Mouse (Mus musculus) midbrain, postnatal 0 days (tissue): ENCODE data around the gene Nlrp9b. TPM values are rescaled to one million over a fixed set of nuclear protein-coding genes. Genes with fewer than 3 reads are reported as not detected.
"Not testable (repeated sequence)": the region's sequence is repeated elsewhere in the genome, so short reads cannot be mapped to it uniquely, and the experiment has no call there.

Experiments
- ATAC-seq: fragments of 200-750 bp; cut with Nextera tagmentation; 2 replicates; pipeline ENCODE4 v1.8.0; 2017; ENCODE audit warnings: moderate number of reproducible peaks, mild to moderate bottlenecking, moderate TSS enrichment, moderate library complexity; ENCODE audit not compliant: low FRiP score
- DNase-seq: peaks from one replicate; pipeline ENCODE4 v3.0.0-alpha.2; 2015; ENCODE audit warnings: low spot score
- H3K27ac ChIP-seq: fragments of 300-500 bp; sonication (generic); 2 replicates; pipeline ENCODE4 v1.5.1; 2014; ENCODE audit warnings: low read depth, mild to moderate bottlenecking, low read length, mixed read lengths
- H3K27me3 ChIP-seq: fragments of 300-500 bp; sonication (generic); 2 replicates; pipeline ENCODE4 v1.6.1; 2014; ENCODE audit warnings: low read length, control low read depth, mixed read lengths; ENCODE audit not compliant: insufficient read depth
- H3K36me3 ChIP-seq: fragments of 300-500 bp; sonication (generic); 2 replicates; pipeline ENCODE4 v1.6.1; 2014; ENCODE audit warnings: low read length, control low read depth, mixed read lengths; ENCODE audit not compliant: insufficient read depth
- H3K4me1 ChIP-seq: fragments of 300-500 bp; sonication (generic); 2 replicates; pipeline ENCODE4 v1.6.1; 2014; ENCODE audit warnings: mild to moderate bottlenecking, control low read depth, antibody characterized with exemption, low read length, mixed read lengths; ENCODE audit not compliant: insufficient read depth
- H3K4me2 ChIP-seq: fragments of 300-500 bp; sonication (generic); 2 replicates; pipeline ENCODE4 v1.6.1; 2014; ENCODE audit warnings: low read depth, mild to moderate bottlenecking, low read length, mixed read lengths; ENCODE audit not compliant: poor library complexity, severe bottlenecking
- H3K4me3 ChIP-seq: fragments of 300-500 bp; sonication (generic); 2 replicates; pipeline ENCODE4 v1.5.1; 2014; ENCODE audit warnings: low read depth, mild to moderate bottlenecking, low read length, moderate library complexity
- H3K9ac ChIP-seq: fragments of 300-500 bp; sonication (generic); replicated peaks from 2 replicates; pipeline ENCODE4 v1.6.1; 2014; ENCODE audit warnings: mild to moderate bottlenecking, low read length, moderate library complexity, mixed read lengths; ENCODE audit not compliant: poor library complexity, severe bottlenecking
- H3K9me3 ChIP-seq: fragments of 300-500 bp; sonication (generic); 2 replicates; pipeline ENCODE4 v1.6.1; 2016; ENCODE audit warnings: low read length, control low read depth
- CTCF ChIP-seq: IDR thresholded peaks from 2 replicates; pipeline ENCODE4 v1.5.1; 2016; ENCODE audit warnings: antibody characterized with exemption, mild to moderate bottlenecking
- WGBS: fragments of 180-500 bp; shearing (Covaris S2); extraction: QIAGEN DNeasy Blood & Tissue Kit; methylation state at CpG from one replicate; pipeline ENCODE4 v1.1.7; 2014; 5-methylcytosine and 5-hydroxymethylcytosine counted together
- polyA plus RNA-seq: library from polyadenylated mRNA; unstranded; fragments of >200 nt; fragmentation: Nextera tagmentation; extraction: Ambion mirVana; gene quantifications from 2 replicates; pipeline ENCODE4 v1.2.1, GENCODE M21; 2015
- total RNA-seq: library from RNA; depleted of rRNA; stranded (reverse); fragments of >200 nt; gene quantifications from 2 replicates; pipeline ENCODE4 v1.2.3, GENCODE M21; 2014; rRNA removed

Gene Nlrp9b
- total and polyA plus RNA-seq, 2 experiments from 2014 or later, result not detected

GRCm38 (mm10) chr7:20009987-20010386 lies 18.7 kb downstream of the Nlrp9b start:
- Histone ChIP-seq H3K9me3 (0 out of 2 replicates have a peak, but pooled peaks cover 5% of the 10 kb centered on the region), H3K27me3 (no peaks in the 10 kb centered on the region), H3K36me3 (no peaks in the 10 kb centered on the region), H3K4me1 (no peaks in the 10 kb centered on the region), H3K9ac (no peak overlapping the region), H3K4me3 (no peak overlapping the region), H3K4me2 (no peak overlapping the region), H3K27ac (no peak overlapping the region)
- ATAC-seq (no peak), DNase-seq (no peak)
- no peak for TF ChIP-seq CTCF
- 70% methylated on average over 2 of the region's 2 CpGs for WGBS

- not testable (repeated sequence) for H3K4me2 ChIP-seq, ATAC-seq, H3K9ac ChIP-seq, H3K4me3 ChIP-seq, H3K4me1 ChIP-seq, H3K9me3 ChIP-seq, H3K36me3 ChIP-seq, H3K27ac ChIP-seq, DNase-seq, H3K27me3 ChIP-seq
- 63% methylated on average over 4 of the region's 4 CpGs for WGBS
These were observed 72.8 kb downstream of the Nlrp9b start for GRCm38 (mm10) chr7:20064100-20064499.

DNA sequence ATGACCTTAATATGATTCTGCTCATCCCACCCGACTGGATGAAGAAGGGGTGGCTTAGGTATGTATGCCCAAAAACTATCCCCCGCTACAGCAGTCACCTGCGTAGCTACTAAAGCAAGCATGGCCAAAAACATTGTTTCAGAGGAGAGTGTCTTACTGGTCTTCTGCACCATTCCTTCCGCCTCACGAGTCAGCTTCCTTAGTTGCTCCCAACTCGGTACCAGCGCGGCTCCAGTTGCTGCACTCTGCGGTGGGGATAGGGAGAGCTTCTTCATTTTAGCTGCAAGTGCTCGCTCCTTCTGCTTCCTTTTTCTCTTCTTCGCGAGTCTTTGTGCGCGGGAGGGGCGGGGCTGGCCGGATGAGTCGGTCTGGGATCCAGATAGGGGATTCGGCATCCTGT lies 86.9 kb downstream of the Nlrp9b start:
- not testable (repeated sequence) for H3K9ac ChIP-seq, H3K27ac ChIP-seq, H3K4me2 ChIP-seq, H3K4me1 ChIP-seq, H3K9me3 ChIP-seq, H3K36me3 ChIP-seq, H3K27me3 ChIP-seq, ATAC-seq, H3K4me3 ChIP-seq, DNase-seq
- 73% methylated on average over 18 of the region's 18 CpGs for WGBS

DNA sequence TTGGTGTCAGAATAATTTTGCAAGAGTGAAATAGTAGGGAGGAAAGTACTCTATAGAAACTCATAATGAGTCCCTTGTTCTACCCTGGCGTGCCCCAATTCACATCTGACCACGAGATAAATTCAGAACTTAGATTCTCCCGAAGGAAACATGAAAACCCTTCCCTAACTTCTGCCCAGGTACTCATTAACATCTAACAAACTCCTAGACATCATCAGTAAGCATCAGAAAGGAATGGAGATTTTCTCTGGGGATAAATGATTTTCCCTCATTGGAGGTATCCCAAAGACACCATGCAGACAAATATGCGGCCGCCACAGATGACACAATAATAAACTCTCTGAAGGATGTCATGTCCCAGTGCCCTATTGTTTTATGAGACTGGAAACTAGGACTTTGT lies 108.1 kb downstream of the Nlrp9b start, which contains the start of gene Vmn1r91:
Gene Vmn1r91, plus strand, starts transcription at position 301 of the 400 bp plus-strand sequence.
- not testable (repeated sequence) for H3K9me3 ChIP-seq, H3K4me2 ChIP-seq, H3K27ac ChIP-seq, H3K36me3 ChIP-seq, DNase-seq, H3K4me1 ChIP-seq, H3K9ac ChIP-seq, H3K27me3 ChIP-seq, H3K4me3 ChIP-seq, ATAC-seq
- 83% methylated on average over 5 of the region's 5 CpGs for WGBS

GRCm38 (mm10) chr7:20122479-20122878 lies 131.2 kb downstream of the Nlrp9b start, which contains the start of gene Gm16442:
TSS of gene Gm16442 (minus strand) at chr7:20122579.
- ATAC-seq, DNase-seq, H3K4me2 ChIP-seq, H3K4me3 ChIP-seq, H3K4me1 ChIP-seq, H3K27me3 ChIP-seq, H3K9ac ChIP-seq, H3K9me3 ChIP-seq, H3K27ac ChIP-seq, H3K36me3 ChIP-seq: not testable (repeated sequence)
- no CpG with 5 or more reads among the region's 2 CpGs for WGBS

Other genes starting within 250 kb of the Nlrp9b start
- 62.6 and 75.3 TPM in 2 replicates for gene Nectin2, start 241.0 kb upstream of the Nlrp9b start, total RNA-seq
- 55.3 and 62.6 TPM in 2 replicates for gene Nectin2, start 241.0 kb upstream of the Nlrp9b start, polyA plus RNA-seq
- 32.6 and 33.5 TPM in 2 replicates for gene Bcam, start 220.4 kb upstream of the Nlrp9b start, total RNA-seq
- gene Bcam, start 220.4 kb upstream of the Nlrp9b start, polyA plus RNA-seq, result 18.7 and 22.0 TPM in 2 replicates
- gene Cblc, start 194.7 kb upstream of the Nlrp9b start, total RNA-seq, result 0.71 and 1.8 TPM in 2 replicates
- gene Cblc, start 194.7 kb upstream of the Nlrp9b start, polyA plus RNA-seq, result 0.70 and 1.2 TPM in 2 replicates
- 0.55 and 0.66 TPM in 2 replicates for gene Bcl3, start 168.7 kb upstream of the Nlrp9b start, total RNA-seq
- 0.93 and 1.3 TPM in 2 replicates for gene Bcl3, start 168.7 kb upstream of the Nlrp9b start, polyA plus RNA-seq
- gene Gm19345, start 139.5 kb upstream of the Nlrp9b start, total RNA-seq, result 31.6 and 44.4 TPM in 2 replicates
- 21.6 and 25.8 TPM in 2 replicates for gene Gm19345, start 139.5 kb upstream of the Nlrp9b start, polyA plus RNA-seq
- gene Ceacam16, start 130.2 kb upstream of the Nlrp9b start, total RNA-seq, result not detected in 2 replicates
- 0.90 and 1.5 TPM in 2 replicates for gene Ceacam16, start 130.2 kb upstream of the Nlrp9b start, polyA plus RNA-seq
- 0.38 TPM in 1 of 2 replicates, not detected in the other for gene Ceacam19, start 103.5 kb upstream of the Nlrp9b start, total RNA-seq
- not detected in 2 replicates for gene Ceacam19, start 103.5 kb upstream of the Nlrp9b start, polyA plus RNA-seq
- 11.0 and 14.7 TPM in 2 replicates for gene Pvr, start 70.3 kb upstream of the Nlrp9b start, total RNA-seq
- 7.1 and 7.7 TPM in 2 replicates for gene Pvr, start 70.3 kb upstream of the Nlrp9b start, polyA plus RNA-seq
- not detected in 2 replicates for gene Igsf23, start 40.7 kb upstream of the Nlrp9b start, total RNA-seq
- not detected in 2 replicates for gene Igsf23, start 40.7 kb upstream of the Nlrp9b start, polyA plus RNA-seq
- gene Ceacam20, start 26.1 kb upstream of the Nlrp9b start, total RNA-seq, result not detected in 2 replicates
- gene Ceacam20, start 26.1 kb upstream of the Nlrp9b start, polyA plus RNA-seq, result not detected in 2 replicates
- not detected in 2 replicates for gene Vmn1r91, start 108.2 kb downstream of the Nlrp9b start, total RNA-seq
- not detected in 2 replicates for gene Vmn1r91, start 108.2 kb downstream of the Nlrp9b start, polyA plus RNA-seq
- gene Gm16442, start 131.1 kb downstream of the Nlrp9b start, total RNA-seq, result not detected in 2 replicates
- gene Gm16442, start 131.1 kb downstream of the Nlrp9b start, polyA plus RNA-seq, result not detected in 2 replicates
- gene Vmn1r93, start 147.6 kb downstream of the Nlrp9b start, total RNA-seq, result not detected in 2 replicates
- not detected in 2 replicates for gene Vmn1r93, start 147.6 kb downstream of the Nlrp9b start, polyA plus RNA-seq
- gene Vmn1r94, start 176.9 kb downstream of the Nlrp9b start, total RNA-seq, result not detected in 2 replicates
- gene Vmn1r94, start 176.9 kb downstream of the Nlrp9b start, polyA plus RNA-seq, result not detected in 2 replicates
- not detected in 2 replicates for gene Vmn1r95, start 202.2 kb downstream of the Nlrp9b start, total RNA-seq
- gene Vmn1r95, start 202.2 kb downstream of the Nlrp9b start, polyA plus RNA-seq, result not detected in 2 replicates
- gene Gm6164, start 214.1 kb downstream of the Nlrp9b start, total RNA-seq, result not detected in 2 replicates
- not detected in 2 replicates for gene Gm6164, start 214.1 kb downstream of the Nlrp9b start, polyA plus RNA-seq
- gene Gm4498, start 242.4 kb downstream of the Nlrp9b start, total RNA-seq, result not detected in 2 replicates
- not detected in 2 replicates for gene Gm4498, start 242.4 kb downstream of the Nlrp9b start, polyA plus RNA-seq